Mouse (Mus musculus) inflammation-experienced regulatory T-cells, adult 6 months (primary cell): ENCODE data around the gene Blm. TPM values are rescaled to one million over a fixed set of nuclear protein-coding genes. Genes with fewer than 3 reads are reported as not detected.

Experiments
- ATAC-seq: one replicate; pipeline ENCODE4 v1.8.0; 2017
- polyA plus RNA-seq, 3 experiments: library from polyadenylated mRNA; unstranded; fragments of 100-300 nt; shearing (Covaris generic); gene quantifications; one replicate each; pipeline ENCODE4 v1.2.1; 2017

Gene Blm
- polyA plus RNA-seq, 3 experiments from 2014 or later = 6.5 to 10.1 (median 9.6) TPM

DNA sequence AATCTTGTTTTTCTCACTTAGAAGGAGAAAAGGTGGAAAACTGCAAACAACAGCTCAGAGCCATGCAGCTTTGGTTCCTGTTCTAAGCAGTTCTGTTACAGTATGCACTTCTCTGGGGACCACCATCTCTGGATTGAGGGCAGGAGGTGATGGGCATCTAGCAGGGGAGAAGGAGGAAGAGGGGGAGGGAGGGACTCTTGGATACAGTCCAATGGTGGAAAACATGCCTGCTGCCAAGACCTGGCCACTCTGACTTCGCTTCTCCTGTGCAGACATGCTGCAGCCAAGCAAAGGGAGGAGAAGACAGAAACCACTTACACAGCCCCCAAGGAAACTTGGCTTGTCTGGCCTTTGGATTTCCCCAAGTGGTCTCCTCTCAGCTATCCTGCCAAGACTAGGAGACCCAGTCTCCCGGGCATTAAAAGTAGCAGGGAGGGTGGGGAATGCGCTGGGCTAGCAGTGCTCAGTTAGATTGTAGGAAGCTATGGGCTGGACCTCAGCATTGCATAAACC, 77.0 kb downstream of the Blm start:
- ATAC-seq = no peak

DNA sequence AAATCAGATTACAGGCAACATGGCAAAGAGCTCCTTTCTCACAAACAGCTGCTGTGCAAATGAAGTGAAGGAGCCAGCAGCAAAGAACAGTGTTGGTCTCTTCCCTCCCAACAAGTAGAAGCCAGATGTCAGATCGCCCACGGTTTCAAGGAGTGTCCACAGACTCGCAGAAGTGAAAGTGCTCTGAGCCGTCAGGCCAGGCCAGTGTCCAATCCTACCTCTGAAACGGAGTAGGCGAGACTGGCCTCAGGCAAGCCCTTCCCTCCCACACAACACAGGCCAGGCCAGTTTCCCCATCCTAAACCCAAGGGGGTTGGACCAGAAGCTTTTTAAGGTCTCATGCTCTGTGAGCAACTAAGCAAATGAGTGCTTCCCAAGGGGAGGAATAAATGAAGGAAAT, 77.7 kb downstream of the Blm start:
- ATAC-seq = no peak

DNA sequence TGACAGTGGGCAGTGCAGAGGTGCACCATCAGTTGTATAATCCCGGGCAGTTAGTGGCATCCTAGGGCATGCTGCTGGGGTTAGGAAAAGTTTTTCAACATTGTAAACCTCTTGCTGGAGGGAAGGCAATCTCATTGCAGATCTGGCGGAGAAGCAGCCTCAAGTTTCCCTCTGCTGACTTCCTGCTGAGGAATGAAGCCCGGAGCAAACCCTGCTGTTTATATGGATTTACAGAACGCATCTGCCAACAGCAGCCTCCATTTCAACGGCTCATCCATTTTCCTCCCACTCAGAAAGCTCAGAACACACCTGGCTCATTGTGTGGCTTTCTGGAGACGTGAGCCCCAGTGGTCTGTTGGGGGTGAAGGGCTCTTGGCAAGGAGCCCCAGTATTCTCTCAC, 78.6 kb downstream of the Blm start:
- no peak for ATAC-seq

DNA sequence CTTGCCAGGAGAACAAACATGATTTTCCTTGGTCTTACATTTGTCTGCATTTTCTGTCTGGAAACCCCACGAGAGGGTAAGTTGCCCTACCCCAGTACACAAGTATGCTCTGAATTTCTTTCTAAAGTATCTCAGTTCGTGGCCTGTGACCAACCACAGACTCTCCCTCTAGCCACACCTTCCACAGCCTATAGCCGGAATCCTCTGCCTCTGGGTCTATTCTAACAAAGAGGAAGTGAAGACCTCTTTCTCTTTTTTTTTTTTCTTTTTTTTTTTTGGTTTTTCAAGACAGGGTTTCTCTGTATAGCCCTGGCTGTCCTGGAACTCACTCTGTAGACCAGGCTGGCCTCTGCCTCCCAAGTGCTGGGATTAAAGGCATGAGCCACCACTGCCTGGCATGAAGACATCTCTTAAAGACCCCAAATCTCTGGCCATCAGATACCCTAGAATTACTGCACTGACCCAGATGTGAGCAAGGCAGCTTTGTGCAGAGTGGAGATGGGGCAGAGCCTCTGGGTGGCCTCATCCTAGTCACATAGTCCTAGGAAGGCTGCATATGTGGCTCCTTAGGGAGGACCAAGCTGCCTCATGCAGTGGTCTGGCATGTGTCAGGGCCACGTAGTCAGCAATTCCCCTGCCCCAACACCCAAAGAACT, 79.3 kb downstream of the Blm start:
- ATAC-seq = no peak

DNA sequence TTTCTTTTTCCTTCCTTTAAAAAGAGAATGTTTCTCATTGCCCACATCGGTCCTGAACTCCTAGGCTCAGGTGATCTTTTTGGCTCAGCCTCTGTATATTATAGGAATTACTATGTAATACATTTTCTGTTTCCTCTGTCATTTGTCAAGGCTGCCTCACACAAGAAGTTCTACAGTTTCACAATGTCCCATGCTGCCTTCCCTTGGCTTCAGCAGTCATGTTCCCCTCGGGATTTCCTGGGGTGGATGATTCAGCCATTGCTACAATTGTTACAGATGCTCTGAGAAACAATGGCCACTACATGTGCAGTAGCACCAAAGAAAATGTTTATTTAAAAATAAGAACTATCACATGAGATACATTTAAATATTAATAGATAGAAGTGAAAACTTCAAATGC, 80.1 kb downstream of the Blm start:
- no peak for ATAC-seq

DNA sequence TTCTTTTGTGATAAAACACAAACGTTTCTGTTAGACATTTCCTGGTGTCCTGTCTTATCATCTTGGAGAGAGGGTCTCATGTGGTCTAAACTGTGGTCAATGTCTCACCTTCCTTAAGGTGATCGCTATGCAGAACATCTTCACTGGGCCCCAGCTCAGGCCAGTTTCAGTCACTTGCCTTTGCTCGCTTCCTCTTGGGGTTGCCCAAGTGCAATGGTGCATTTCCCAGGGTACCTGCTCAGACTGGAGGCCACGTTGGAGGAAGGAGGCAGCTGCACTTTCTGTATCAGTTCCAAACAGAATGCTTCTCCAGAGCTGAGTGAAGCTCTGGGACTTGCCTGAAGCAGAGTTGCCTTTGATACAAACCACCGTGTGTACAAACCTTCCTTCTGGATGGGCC, 80.9 kb downstream of the Blm start:
- ATAC-seq = no peak

DNA sequence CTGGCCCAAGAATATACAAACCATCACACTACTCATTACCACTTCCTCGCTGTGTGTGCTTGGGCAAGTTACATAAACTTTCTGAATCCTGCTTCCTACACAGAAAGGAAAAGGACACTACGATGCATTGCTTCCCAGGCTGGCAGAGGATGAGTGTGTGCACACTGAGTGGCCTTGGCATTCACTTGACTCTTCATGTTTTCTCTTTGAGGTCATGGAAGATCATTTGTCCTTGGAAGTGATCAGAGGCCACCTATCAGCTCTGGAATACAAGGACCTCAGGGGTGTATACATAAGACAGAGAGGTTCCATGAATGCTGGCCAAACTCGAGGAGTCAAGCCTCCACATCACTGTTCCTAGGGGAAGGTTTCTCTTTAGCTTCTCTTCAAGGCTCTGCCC, 81.8 kb downstream of the Blm start:
- no peak for ATAC-seq

DNA sequence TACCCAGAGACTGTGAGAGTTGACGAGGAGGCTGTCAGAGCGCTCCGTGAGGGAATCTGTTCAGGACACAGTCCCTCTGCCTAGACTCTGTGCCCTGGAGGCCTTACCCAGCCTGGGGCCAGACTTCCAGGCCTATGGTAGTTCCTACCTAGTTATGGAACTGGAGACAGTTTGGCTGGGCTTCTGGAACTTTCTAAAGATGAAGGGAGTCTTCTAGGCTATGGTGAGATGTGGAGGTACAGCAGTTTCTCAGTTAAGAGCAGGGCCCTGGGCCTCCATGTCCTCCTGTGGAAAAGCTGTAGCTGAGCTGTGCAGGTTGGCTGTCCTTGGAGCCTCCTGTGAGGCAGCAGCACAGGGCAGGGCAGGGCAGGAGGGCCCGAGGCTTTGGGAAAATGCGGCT, 82.7 kb downstream of the Blm start:
- no peak for ATAC-seq

DNA sequence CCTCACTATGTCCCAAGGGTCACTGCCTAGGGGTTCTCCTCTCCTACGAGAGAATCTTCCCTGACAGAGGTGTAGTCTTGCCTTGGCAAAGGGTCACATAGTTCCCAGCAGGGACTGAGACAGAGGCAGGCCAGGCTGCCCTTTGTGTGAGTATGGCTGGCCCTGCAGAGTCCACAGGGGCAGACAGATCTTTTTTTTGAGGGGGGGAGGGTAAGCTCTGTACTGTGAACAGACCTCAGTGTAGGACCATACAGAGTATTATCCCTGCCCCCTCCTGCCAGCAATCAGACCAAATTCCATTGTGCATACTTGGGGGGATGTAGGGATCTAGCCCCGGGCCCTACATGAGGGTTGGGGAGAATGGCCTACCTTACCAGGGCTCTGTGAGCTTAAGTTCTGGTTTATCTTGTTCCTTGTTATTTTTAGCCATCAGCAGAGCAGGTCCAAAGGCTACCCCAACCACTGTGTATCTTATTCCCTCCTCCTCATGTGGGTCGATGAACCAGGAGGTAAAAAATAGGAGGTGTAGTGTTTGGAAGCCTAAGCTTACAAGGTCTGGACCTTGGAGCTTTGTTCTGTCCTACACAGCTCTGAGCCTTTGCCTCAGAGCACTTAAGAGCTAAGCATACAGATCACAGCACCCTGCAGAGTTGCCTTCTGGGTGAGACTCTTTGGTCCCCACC, 83.2 kb downstream of the Blm start:
- ATAC-seq = no peak

DNA sequence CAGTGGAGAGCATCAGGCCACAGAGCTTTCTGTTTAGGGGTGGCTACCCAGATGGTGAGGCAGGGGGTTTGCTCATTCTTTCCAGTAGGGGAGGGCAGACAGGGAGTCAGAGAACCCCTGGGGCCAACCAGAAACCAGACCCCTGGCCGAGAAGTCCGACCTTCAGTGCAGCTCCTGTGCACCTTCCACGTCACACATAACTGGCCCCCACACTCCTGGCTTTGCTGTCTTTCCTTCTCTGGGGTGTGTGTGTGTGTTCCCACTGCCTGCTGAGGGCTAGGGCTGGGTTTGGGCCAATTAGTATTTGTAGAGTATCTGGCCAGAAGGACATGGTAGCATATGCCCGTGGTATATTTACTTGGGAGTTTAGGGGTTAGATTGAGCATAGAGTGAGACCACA, 84.6 kb downstream of the Blm start:
- no peak for ATAC-seq

DNA sequence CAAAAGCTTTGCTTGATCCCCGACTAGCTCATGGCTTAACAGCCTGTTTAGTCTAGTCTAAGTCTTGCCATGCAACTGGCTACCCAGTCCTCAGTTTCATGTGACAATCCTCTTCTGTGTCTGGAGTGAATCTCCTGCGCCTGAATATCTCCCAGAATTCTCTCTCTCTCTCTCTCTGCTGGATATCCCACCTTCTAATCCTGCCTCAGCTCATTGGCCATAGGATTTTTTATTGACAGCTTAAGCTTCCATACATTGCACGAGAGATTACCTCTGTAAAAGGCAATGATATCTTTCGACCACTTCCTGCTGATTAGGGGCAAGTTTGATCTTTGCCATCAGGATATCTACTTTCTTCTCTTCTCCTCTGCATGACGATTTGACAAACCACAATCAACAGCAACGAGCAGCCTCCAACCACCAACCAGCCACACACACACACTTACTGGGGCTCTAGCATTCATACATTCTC, 85.3 kb downstream of the Blm start:
- ATAC-seq = peak; percentile 90

DNA sequence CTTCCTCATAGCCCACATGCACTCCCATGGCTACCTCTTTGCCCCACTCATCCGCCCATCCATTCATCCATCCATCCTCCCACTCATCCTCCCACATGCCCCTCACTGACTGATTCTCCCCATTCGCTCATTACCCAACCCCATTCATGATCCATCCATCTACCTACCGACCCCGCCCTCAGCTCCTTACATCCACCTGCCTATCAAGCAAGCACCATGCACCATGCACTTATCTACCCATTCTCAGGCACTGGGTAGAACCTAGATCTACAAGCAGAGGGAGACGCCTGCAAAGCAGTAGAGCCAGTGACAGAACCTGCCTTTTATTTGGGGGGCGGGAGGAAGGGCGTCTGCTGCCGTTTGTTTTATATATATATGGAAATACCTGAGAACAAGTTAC, 87.6 kb downstream of the Blm start:
- no peak for ATAC-seq

DNA sequence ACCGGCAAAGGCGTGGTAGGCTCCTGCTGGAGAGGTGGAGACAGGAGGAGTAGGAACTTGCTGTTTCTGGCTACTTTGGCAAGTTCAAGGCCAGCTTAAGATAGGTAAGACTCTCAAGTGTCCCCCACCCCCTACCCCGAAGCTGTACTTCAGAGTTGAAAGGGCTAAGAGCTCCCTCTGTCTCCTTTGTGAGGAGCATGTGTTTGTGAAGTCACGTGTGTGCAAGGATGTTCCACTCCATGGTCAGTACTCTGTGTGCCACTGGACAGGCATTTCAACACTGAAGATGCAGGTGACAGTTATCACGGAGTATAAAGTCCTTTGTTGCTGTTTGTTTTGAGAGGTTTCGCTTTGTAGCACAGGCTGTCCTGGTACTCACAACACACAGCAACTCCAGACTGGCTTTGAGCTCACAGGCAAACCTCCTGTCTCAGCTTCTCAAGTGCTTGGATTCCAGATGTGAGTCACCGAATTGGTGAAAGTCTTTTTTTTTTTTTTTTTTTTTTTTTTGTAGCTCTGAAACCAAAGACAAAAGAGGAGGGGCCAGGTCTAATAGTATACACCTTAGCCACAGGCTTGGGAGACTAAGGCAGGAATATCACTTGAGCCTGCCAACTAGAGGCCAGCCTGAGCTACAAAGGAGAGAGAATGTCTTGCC, 88.6 kb downstream of the Blm start:
- ATAC-seq = no peak

DNA sequence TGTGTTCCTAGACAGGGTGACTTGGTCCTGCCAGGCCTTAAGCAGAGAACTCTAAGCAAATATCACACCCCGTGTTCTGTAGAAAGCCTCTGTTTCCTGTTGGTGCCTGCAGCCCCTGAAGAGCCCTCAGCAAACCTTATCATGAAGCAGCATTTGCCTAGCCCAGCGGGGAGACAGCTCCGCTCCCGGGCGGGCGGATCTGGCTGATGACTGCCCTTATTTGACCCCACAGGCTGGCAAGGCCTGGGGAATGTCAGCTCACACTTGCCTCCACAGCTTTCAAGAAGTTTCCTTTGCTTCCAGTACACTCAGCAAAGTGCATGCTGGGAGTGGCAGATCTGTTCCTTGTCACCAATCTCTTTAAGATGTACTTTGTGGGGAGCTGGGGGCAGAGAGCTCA, 89.4 kb downstream of the Blm start:
- ATAC-seq = no peak

DNA sequence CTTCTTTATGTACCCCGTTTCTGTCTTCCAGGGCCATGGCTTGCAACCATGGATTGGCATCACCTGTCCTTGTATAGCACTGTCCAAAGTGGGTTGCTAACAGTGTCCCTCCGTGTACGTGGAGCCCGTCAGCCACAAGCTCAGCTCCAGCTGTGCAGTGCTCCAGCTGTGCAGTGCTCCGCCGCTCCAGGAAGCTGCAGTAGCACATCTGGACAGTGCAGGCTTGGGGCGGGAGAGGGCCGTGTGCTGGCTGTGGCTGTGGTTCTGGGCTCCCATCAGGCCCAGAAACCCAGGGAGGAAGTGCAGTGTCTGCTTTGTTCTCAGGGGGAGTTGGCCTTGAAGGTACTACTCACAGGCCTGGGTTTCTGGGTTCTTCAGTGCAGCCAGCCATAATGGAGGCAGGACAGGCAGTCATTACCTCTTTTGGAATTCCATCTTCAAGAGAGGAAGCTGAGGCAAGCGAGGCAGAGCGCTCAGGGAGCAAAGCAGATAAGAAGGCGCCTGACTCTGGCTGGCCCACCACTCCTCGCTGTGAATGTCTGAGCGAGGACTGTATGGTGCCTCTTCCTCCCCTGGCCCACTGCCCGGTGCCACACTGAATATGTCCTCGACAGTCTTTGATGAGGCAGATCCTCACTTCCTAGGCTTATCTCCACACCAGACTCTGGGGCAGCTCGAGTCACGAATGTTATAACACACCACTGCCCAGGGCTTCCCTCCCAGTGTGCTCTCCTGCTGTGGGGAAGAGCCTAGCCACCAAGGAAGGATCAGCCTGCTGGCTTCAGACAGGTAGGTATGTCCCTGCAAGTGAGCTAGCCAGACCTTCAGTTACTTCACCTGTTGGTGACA, 90.3 kb downstream of the Blm start:
- no peak for ATAC-seq

DNA sequence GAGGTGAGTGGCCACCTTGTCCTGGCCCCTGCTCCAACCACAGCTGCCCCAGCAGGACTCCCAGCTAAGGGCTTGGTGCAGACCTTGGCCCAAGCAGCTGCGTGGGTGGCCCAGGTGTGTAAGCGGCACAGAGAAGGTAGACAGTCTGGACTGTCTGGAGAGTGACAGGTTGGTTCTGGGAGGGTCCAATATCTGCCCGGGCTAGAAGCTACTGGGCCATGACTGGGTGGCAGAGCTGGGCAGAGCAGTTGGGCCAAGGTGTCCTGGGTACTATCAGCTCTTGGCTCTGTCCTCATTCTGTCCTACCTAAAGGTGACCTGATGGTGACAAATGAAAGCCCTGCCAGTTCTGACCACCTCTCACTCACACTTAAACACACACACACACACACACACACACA, 91.8 kb downstream of the Blm start:
- ATAC-seq = no peak

DNA sequence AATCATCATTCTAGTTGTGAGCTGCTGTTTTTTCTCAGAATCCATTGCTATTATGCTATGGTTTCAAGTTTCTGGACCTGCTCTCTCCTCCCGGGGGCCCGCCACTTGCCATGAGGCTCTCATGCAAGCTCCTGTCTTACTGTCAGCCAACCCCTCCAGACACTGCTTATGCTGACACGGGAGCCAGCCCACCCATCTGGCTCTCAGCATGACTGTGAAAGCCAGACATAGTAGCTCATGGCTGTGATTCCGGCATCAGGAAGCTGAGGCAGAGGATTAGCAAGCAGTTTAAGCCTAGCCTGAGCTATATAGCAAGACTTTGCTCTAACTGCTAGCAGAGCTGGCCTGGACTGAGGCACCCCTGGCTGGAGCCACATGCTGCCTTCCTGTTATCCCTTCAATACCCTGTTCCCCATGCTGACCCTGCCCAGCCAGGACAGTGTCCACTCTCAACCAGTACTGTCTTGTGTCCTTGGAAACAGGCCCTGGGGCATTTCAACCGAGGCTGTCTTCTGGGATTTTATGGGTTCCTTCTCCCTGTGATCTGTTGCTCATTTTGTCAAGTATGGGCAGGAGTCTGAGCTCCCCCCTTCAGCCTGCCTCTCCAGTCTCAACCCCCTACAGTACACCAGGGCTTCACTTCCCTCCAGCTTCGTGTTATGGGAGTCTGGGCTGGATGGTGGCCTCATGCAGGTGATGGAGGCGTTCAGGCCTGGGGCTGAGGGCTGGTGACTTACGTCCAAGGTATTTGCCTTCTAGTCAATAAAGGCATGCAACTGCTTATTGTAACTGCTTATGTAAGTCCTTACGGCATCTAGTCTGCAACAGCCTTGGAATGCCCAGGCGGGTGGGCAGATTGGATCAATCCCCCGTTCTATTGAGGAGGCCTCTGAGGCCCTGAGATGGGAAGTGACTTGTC, 92.7 kb downstream of the Blm start:
- no peak for ATAC-seq

DNA sequence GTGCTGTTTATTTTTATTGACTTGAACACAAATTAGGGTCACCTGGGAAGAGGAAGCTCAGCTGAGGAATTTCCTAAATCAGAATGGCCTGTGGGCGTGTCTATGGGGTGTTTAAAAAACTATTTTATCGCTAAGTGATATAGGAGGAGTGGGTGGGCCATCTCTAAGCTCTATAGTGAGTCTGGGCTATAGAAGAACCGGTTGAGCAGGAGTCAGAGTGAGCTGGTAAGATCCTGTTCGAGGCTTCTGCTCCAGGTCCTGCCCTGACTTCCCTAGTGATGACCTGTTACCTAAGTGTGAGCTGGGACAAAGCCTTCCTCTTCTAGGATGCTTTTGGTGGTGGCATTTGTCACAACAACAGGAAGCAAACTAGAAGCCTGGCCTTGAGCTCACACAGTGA, 94.2 kb downstream of the Blm start:
- no peak for ATAC-seq

DNA sequence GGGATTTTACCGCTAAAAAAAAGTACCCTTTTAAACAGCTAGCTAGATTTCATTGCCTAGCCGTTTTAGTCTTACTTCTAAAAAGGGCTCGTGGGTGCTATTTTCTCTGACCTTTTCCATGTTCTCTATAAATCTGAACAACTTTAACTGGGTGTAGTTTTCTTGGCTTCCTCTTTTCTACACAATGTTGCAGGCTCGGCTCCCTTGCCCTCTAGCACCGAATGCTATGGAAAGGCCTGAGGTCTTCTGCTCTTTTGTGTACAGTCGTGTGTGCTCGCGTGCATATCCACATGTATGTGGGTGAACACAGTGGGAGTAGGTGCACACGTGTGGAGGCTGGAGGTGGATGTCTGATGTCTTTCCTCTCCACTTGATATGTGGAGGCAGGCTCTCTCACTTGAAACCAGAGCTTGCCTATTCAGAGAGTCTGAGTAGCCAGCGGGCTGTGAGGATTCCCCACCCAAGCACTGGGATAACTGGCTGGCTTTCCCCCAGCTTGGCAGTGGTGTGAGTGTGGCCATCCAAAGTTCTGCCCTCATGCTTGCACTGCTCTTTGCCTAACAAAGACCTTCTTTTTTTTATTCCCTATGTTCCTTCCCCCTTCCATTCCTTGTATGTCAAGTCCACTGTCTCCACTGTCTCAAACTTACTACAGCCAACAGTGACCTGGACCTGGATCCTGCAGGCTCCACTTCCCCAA, 95.0 kb downstream of the Blm start:
- no peak for ATAC-seq

DNA sequence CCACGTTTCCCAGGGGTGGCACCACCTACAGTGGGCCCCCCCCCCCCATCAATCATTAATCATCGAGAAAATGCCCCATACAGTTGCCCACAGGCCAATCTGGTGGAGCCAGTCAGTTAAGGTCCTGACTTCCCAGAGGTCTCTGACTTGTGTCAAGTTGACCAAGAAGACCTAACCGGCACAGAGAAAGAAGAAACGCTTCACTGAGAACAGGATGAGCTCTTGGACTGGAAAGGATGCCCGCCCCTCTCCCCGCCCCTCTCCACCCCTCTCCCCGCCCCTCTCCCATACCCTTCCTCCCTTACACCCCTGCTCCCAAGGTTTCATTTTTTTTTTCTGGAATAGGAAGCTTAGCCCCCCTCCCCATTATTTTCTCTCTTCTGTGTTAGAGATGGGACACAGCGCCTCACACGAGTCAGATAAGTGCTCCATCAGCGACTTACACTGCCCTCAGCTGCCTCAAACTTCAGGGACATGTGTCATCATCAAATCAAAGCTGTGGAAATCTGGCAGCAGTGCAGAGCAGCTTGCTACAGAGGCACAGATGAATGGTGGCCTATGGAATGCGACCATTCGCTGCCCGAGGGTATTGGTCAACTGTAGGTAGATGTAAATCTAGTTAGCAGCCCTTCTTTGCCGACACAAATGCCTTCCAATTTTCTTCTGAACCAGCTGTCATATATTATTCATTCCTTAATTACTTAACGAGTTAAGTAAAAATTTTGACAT, 95.7 kb downstream of the Blm start:
- ATAC-seq = no peak
